Mouse (Mus musculus): Measurements from ENCODE around the gene Plscr4.

The Plscr4 gene

GRCm38 (mm10) chr9:92511696-92512095 lies 54.5 kb downstream of the Plscr4 start:
- no peak for DNase-seq (ENCODE audit: low read depth)

- DNase-seq (ENCODE audit: low read depth), result no peak
These were observed 59.9 kb downstream of the Plscr4 start for GRCm38 (mm10) chr9:92517036-92517435.

- DNase-seq (ENCODE audit: low read depth), result no peak
These were observed 63.6 kb downstream of the Plscr4 start for GRCm38 (mm10) chr9:92520751-92521150.

- no peak for DNase-seq (ENCODE audit: low read depth)
These were observed 67.3 kb downstream of the Plscr4 start for GRCm38 (mm10) chr9:92524506-92524905.

DNA sequence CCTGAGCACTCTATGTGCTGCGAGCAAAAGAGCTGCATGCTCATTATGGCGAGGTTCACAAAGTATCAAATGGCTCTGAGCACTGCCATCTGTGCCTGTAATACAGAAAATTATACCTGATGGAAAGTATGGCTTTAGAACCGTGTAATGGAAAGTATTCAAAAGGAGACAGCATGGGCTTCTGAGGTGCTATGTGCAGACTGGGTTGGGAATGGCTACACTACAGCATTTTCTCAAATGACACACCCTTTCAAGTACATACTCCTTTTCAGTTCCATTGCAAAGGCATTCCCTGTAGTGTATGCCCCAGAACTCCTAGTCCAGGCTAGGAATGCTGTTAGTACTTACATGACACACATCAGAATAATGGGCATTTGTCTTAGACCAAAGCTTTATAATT lies 72.9 kb downstream of the Plscr4 start:
- DNase-seq (ENCODE audit: low read depth), result no peak

GRCm38 (mm10) chr9:92537735-92538134 lies 80.6 kb downstream of the Plscr4 start:
- no peak for DNase-seq (ENCODE audit: low read depth)

- no peak for DNase-seq (ENCODE audit: low read depth)
These were observed 81.0 kb downstream of the Plscr4 start for GRCm38 (mm10) chr9:92538216-92538615.
